ENCODE assay signal across 7 mouse cellular contexts in genomic region chr8:95806461-95807191, GRCm38 (mm10). TPM values are rescaled to one million over a fixed set of nuclear protein-coding genes. Genes with fewer than 3 reads are reported as not detected.
DNase-seq lines count a peak whose midpoint lies in the region; ATAC-seq and TF ChIP-seq lines count a peak whose summit lies in the region.

No protein-coding gene starts in this region.

- H3K9me3 ChIP-seq in lung, embryonic 14.5 days (ENCODE audit: low read depth, low read length) = no peaks in the 10 kb centered on the region
- H3K9me3 ChIP-seq in intestine, embryonic 16.5 days (ENCODE audit: control insufficient read depth, low read length) = no peaks in the 10 kb centered on the region
- no peaks in the 10 kb centered on the region for H3K9me3 ChIP-seq in midbrain, embryonic 11.5 days (ENCODE audit: control insufficient read depth, low read length)

- H3K36me3 ChIP-seq in lung, embryonic 14.5 days (ENCODE audit: insufficient read depth) = peaks cover 23% of the 10 kb centered on the region
- 0 out of 2 replicates have a peak, but pooled peaks cover 3% of the 10 kb centered on the region for H3K36me3 ChIP-seq in intestine, embryonic 16.5 days (ENCODE audit: control insufficient read depth, insufficient read depth, low read length)
- peaks cover 2% of the 10 kb centered on the region; the same call in 1 of the 2 replicates for H3K36me3 ChIP-seq in midbrain, embryonic 11.5 days (ENCODE audit: control insufficient read depth, insufficient read depth, low read length)
- H3K36me3 ChIP-seq in testis, adult 2 months (ENCODE audit: control insufficient read depth, insufficient read depth, low read length) = no peaks in the 10 kb centered on the region; the same call in 1 of the 2 replicates

- DNase-seq in lung, embryonic 14.5 days = peak; percentile 51
- no peak for DNase-seq in lung, postnatal 25 days (ENCODE audit: low spot score)
- DNase-seq in adrenal gland, postnatal 25 days = peak; percentile 41
- DNase-seq in midbrain, embryonic 11.5 days (ENCODE audit: low spot score, missing footprints) = peak; percentile 90

- H3K27ac ChIP-seq in lung, embryonic 14.5 days (ENCODE audit: low read depth) = peak overlapping the region; percentile 87
- H3K27ac ChIP-seq in embryonic fibroblast, embryonic 13.5 days (ENCODE audit: insufficient read depth, low read length) = peak overlapping the region; percentile 43; the same call in 1 of the 2 replicates
- H3K27ac ChIP-seq in intestine, embryonic 16.5 days (ENCODE audit: low read length) = peak overlapping the region; percentile 95
- H3K27ac ChIP-seq in midbrain, embryonic 11.5 days (ENCODE audit: low read depth, low read length) = peak overlapping the region; percentile 80
- peak overlapping the region; percentile 96 for H3K27ac ChIP-seq in testis, adult 2 months (ENCODE audit: control insufficient read depth, insufficient read depth, low read depth, low read length)

- H3K4me3 ChIP-seq in lung, embryonic 14.5 days (ENCODE audit: low read depth, low read length) = peak overlapping the region; percentile 100
- H3K4me3 ChIP-seq in embryonic fibroblast, embryonic 13.5 days (ENCODE audit: insufficient read depth, low read length) = peak overlapping the region; percentile 98
- peak overlapping the region; percentile 96 for H3K4me3 ChIP-seq in intestine, embryonic 16.5 days (ENCODE audit: low read length)
- H3K4me3 ChIP-seq in midbrain, embryonic 11.5 days (ENCODE audit: low read depth, low read length) = peak overlapping the region; percentile 99
- peak overlapping the region; percentile 92 for H3K4me3 ChIP-seq in testis, adult 2 months (ENCODE audit: control insufficient read depth, low read depth, low read length)

- no peak for TF ChIP-seq CTCF in lung, embryonic 14.5 days (IDR thresholded peaks at IDR 0.05; ENCODE audit: low read depth)
- TF ChIP-seq CTCF in embryonic fibroblast, embryonic 13.5 days (IDR thresholded peaks at IDR 0.05; ENCODE audit: borderline replicate concordance, insufficient read depth, low read length) = no peak
- no peak for TF ChIP-seq CTCF in testis, adult 2 months (IDR thresholded peaks at IDR 0.05; ENCODE audit: control insufficient read depth, insufficient read depth, insufficient replicate concordance, low read depth, low read length)

- peaks cover 6% of the 10 kb centered on the region; the same call in 1 of the 2 replicates for H3K4me1 ChIP-seq in lung, embryonic 14.5 days (ENCODE audit: insufficient read depth)
- H3K4me1 ChIP-seq in embryonic fibroblast, embryonic 13.5 days (ENCODE audit: control insufficient read depth, insufficient read depth, low read length) = peaks cover 6% of the 10 kb centered on the region; the same call in 1 of the 2 replicates
- peaks cover 17% of the 10 kb centered on the region for H3K4me1 ChIP-seq in intestine, embryonic 16.5 days (ENCODE audit: control insufficient read depth, insufficient read depth, low read length)
- H3K4me1 ChIP-seq in midbrain, embryonic 11.5 days (ENCODE audit: control insufficient read depth, insufficient read depth, low read length) = peaks cover 8% of the 10 kb centered on the region
- H3K4me1 ChIP-seq in testis, adult 2 months (ENCODE audit: control insufficient read depth, insufficient read depth, low read length) = peaks cover 8% of the 10 kb centered on the region; the same call in 1 of the 2 replicates

- peak overlapping the region; percentile 99 for H3K9ac ChIP-seq in lung, embryonic 14.5 days
- H3K9ac ChIP-seq in intestine, embryonic 16.5 days (ENCODE audit: low read depth, low read length) = peak overlapping the region; percentile 99
- peak overlapping the region; percentile 97 for H3K9ac ChIP-seq in midbrain, embryonic 11.5 days (ENCODE audit: low read length)

- ATAC-seq in lung, embryonic 14.5 days (ENCODE audit: insufficient read depth) = peak; percentile 0; the same call in 1 of the 2 replicates
- ATAC-seq in intestine, embryonic 16.5 days = peak; percentile 2; the same call in 1 of the 2 replicates
- peak; percentile 8 for ATAC-seq in midbrain, embryonic 11.5 days (ENCODE audit: low FRiP score)

- H3K27me3 ChIP-seq in lung, embryonic 14.5 days (ENCODE audit: insufficient read depth, low read length) = no peaks in the 10 kb centered on the region
- H3K27me3 ChIP-seq in intestine, embryonic 16.5 days (replicated peaks; ENCODE audit: control insufficient read depth, insufficient read depth, low read length) = no peaks in the 10 kb centered on the region
- H3K27me3 ChIP-seq in midbrain, embryonic 11.5 days (ENCODE audit: control insufficient read depth, insufficient read depth, low read length) = no peaks in the 10 kb centered on the region
- H3K27me3 ChIP-seq in testis, adult 2 months (ENCODE audit: control insufficient read depth, insufficient read depth, low read length) = no peaks in the 10 kb centered on the region

- TF ChIP-seq POLR2A in embryonic fibroblast, embryonic 13.5 days (IDR thresholded peaks at IDR 0.05; ENCODE audit: low read depth, low read length) = no peak
- TF ChIP-seq POLR2A in testis, adult 2 months (IDR thresholded peaks at IDR 0.05; ENCODE audit: control insufficient read depth, low read depth, low read length) = no peak; the same call in 1 of the 2 replicates

- whole genome bisulfite sequencing in lung, embryonic 14.5 days = 0% methylated on average over 65 of the region's 69 CpGs
- WGBS in intestine, embryonic 16.5 days = under 1% methylated on average over 64 of the region's 69 CpGs
- WGBS in midbrain, embryonic 11.5 days = under 1% methylated on average over 61 of the region's 69 CpGs

- H3K4me2 ChIP-seq in lung, embryonic 14.5 days = peak overlapping the region; percentile 93
- H3K4me2 ChIP-seq in intestine, embryonic 16.5 days (ENCODE audit: low read depth, low read length) = peak overlapping the region; percentile 92
- H3K4me2 ChIP-seq in midbrain, embryonic 11.5 days = peak overlapping the region; percentile 62

RNA-seq across cellular contexts. Expression of gene Cnot1, which starts 0.6 kb away (rescaled TPM):
- 123 and 131 TPM in 2 replicates for polyA plus RNA-seq in lung, embryonic 14.5 days (2014; fragmentation: Nextera tagmentation; extraction: Ambion mirVana)
- 199 and 203 TPM in 2 replicates for total RNA-seq in adrenal gland, postnatal 25 days (2021)
- polyA plus RNA-seq in embryonic fibroblast, embryonic 13.5 days (2011; ENCODE audit: insufficient read length, low read depth, missing spikeins) = 124 and 145 TPM in 2 replicates
- 44.4 and 46.7 TPM in 2 replicates for polyA plus RNA-seq in intestine, embryonic 16.5 days (2015; fragmentation: Nextera tagmentation; extraction: Ambion mirVana)
- 109 and 111 TPM in 2 replicates for polyA plus RNA-seq in midbrain, embryonic 11.5 days (2014; fragmentation: Nextera tagmentation; extraction: Ambion mirVana)
- polyA plus RNA-seq in testis, adult 2 months (2012; rRNA removed) = 205 and 236 TPM in 2 replicates

RNA-seq across cellular contexts. Expression of gene Sap18b, which starts 18.5 kb away (rescaled TPM):
- polyA plus RNA-seq in lung, embryonic 14.5 days (2014; fragmentation: Nextera tagmentation; extraction: Ambion mirVana) = 347 and 362 TPM in 2 replicates
- total RNA-seq in adrenal gland, postnatal 25 days (2021) = 190 and 199 TPM in 2 replicates
- 164 and 214 TPM in 2 replicates for polyA plus RNA-seq in embryonic fibroblast, embryonic 13.5 days (2011; ENCODE audit: insufficient read length, low read depth, missing spikeins)
- polyA plus RNA-seq in intestine, embryonic 16.5 days (2015; fragmentation: Nextera tagmentation; extraction: Ambion mirVana) = 309 and 333 TPM in 2 replicates
- polyA plus RNA-seq in midbrain, embryonic 11.5 days (2014; fragmentation: Nextera tagmentation; extraction: Ambion mirVana) = 398 and 408 TPM in 2 replicates
- polyA plus RNA-seq in testis, adult 2 months (2012; rRNA removed) = 47.0 and 58.8 TPM in 2 replicates

RNA-seq across cellular contexts. Expression of gene Slc38a7, which starts 46.7 kb away (rescaled TPM):
- 12.9 and 14.1 TPM in 2 replicates for polyA plus RNA-seq in lung, embryonic 14.5 days (2014; fragmentation: Nextera tagmentation; extraction: Ambion mirVana)
- total RNA-seq in adrenal gland, postnatal 25 days (2021) = 25.6 and 29.4 TPM in 2 replicates
- polyA plus RNA-seq in embryonic fibroblast, embryonic 13.5 days (2011; ENCODE audit: insufficient read length, low read depth, missing spikeins) = 16.7 and 23.2 TPM in 2 replicates
- 28.1 and 36.3 TPM in 2 replicates for polyA plus RNA-seq in intestine, embryonic 16.5 days (2015; fragmentation: Nextera tagmentation; extraction: Ambion mirVana)
- 16.5 and 17.2 TPM in 2 replicates for polyA plus RNA-seq in midbrain, embryonic 11.5 days (2014; fragmentation: Nextera tagmentation; extraction: Ambion mirVana)
- 2.9 and 3.4 TPM in 2 replicates for polyA plus RNA-seq in testis, adult 2 months (2012; rRNA removed)

Comparison
In these comparisons a context has a peak if more than half of its experiments do, and no peak if none do; other contexts are left out.
1. H3K27ac ChIP-seq: peak in every context shown above with its lines; median percentile 96 in testis, adult 2 months; 95 in intestine, embryonic 16.5 days; 87 in lung, embryonic 14.5 days; 80 in midbrain, embryonic 11.5 days; 43 in embryonic fibroblast, embryonic 13.5 days.